Mouse (Mus musculus) large intestine, adult 2 months (tissue): ENCODE data around the gene Akap8. TPM values are rescaled to one million over a fixed set of nuclear protein-coding genes. Genes with fewer than 3 reads are reported as not detected.

Source experiments
- DNase-seq: peaks from one replicate; pipeline ENCODE4 v3.0.0-alpha.2; 2012; ENCODE audit warnings: low read depth, low spot score
- WGBS: fragments of 180-500 bp; shearing (Covaris S2); methylation state at CpG from one replicate; pipeline ENCODE4 v1.1.7; 2018; 5-methylcytosine and 5-hydroxymethylcytosine counted together
- polyA plus RNA-seq: library from polyadenylated mRNA; depleted of rRNA; stranded (reverse); fragments of >200 nt; gene quantifications from 2 replicates; pipeline ENCODE4 v1.2.3, GENCODE M21; 2012; rRNA removed

Gene Akap8
- polyA plus RNA-seq: 22.7 and 41.3 TPM in 2 replicates

DNA sequence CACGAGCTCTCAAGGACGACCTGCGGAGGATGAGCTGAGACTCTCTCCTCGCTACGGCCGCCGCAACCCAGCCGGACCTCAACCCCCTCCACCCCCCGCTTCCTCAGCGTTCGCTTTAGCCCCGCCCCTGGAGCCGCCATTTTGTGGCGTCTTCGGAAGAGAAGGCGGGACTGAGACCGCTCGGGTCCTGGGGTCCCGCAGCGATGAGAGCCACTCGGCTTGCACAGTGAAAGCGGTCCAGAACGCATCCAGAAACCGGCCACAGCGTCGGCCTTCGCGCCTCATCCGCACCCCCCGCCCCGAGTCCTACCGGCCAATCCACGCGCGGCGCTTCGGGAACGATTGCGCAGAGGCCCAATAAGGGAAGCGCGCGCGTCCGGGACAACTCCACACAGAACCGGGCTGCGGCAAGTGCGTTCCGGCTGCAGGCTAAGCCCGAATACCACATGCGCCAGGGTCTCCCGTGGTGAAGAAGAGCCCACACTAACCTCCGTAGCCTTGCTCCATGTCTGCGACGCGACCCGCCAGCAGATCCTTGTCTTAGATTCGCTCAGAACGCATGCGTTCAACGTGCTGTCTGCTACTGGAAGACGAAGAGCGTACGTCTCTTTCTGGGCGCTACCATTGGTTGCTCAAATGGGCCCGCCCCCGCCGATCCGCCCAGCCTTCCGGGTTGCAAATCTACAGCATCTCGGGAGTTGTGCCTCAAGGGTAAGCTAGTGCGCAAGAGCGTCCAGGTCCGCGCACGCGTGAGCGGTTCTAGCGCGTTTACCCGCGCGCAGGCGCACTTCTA, at the start of gene Akap8:
Akap8 (minus strand) TSS at position 642 of the 793 bp plus-strand sequence.
- peak; percentile 93 for DNase-seq
- WGBS: under 1% methylated on average over 83 of the region's 83 CpGs

DNA sequence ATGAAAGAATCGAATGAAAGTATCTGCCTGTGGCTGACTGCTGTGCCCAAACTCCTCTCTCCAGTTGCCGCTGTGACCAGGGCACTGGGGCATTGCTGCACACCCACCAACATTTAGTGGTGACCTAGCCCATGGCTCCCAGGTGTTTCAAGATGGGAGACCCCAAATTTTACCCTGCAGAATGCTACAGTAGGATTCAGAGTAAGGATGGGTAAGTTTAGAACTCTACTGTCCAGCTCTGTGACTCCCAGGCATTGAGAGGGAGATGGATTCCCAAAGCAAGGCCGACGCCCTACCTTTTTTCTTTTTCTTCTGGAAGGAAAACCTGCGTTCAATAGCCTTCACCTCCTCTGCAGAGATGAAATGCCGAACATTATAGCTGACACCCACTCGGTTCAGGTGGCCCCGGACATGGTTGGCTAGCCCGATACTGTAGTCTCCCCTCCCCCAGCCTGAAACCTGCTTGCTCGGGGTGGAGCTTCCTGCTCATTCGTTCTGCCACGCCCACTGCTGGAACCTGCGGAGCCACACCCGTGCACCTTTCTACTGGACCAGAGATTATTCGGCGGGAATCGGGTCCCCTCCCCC, 48.0 kb upstream of the Akap8 start:
- no peak for DNase-seq
- 17% methylated on average over 14 of the region's 17 CpGs for WGBS

DNA sequence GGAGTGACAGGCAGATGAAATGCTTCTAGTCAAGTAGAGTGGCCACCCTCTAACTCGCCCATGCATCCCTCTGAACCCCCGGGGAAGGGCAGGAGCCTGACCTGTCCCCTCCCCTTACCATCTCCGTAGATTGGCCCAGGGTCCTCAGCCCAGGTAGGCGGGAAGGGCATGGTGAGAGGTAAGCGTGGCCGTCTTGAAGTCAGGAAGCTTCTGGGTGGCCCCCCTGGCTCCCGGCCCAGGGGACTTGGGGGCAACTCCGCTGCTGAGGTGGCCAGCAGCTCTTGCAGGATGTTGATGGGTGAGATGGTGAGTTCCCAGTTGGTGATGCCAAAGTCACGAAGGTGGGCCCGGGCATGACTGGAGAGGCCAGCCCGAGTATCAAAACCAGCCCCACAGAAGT, 46.7 kb upstream of the Akap8 start:
- no peak for DNase-seq
- WGBS: 93% methylated on average over 11 of the region's 11 CpGs

DNA sequence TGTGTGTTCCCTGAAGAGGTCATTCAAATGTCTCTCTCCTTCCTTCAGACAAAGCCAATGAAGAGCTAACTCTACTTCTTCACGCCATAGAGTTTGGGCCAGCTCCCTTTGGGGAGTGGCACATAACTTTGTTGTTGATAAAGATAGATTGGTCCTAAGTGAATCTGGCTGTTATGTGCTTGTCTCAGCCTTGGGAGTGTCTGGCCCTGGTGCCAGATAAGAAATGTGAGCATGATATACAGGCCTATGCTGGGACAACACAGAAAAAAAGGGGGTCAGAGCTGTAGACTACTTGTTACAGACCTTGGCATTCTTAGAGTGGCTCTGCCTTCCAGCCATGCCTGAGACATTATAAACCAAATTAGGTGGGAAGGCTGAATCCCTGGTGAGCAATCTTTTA, 44.3 kb upstream of the Akap8 start:
- DNase-seq: no peak
- WGBS: 18% methylated on average over 1 of the region's 1 CpGs

DNA sequence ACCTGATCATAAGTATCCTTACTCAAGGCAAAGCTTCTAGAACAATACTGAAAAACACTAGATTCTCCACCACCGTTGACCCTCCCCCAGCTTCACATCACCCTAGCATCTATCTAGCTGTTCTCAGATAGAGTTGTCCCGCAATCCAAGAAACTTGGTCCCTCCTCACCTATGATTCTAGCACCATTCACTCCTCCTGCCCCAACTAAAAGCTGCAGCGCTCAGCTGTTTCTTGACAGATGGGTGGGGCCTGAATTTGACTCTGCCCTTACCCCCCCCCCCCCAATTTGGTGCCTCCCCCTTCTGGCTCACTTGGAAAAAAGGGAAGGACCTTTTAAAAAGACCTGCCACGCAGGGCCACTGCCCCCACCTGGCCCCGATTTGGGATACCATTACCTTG, 43.8 kb upstream of the Akap8 start:
- no peak for DNase-seq
- WGBS: 37% methylated on average over 5 of the region's 5 CpGs

DNA sequence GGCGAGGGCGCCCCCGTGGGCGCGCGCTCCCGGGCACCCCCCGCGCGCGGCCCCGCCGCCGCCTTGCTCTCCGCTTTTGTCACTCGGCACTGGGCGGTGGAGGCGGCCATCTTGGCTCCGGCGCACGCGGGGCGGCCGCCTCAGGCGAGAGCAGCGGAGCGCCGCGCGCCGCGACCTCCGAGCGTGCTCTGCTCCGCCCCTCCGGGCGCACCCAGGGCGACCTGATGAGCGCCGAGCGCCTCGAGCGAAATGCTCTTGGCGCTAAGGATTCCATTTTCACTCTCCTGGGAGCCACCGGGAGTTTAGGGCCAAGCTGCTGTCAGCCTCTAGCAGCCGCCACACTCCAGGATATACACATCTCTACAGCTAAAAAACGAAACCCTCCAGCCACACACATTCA, 43.3 kb upstream of the Akap8 start:
- under 1% methylated on average over 46 of the region's 47 CpGs for WGBS
- DNase-seq: peak; percentile 60

DNA sequence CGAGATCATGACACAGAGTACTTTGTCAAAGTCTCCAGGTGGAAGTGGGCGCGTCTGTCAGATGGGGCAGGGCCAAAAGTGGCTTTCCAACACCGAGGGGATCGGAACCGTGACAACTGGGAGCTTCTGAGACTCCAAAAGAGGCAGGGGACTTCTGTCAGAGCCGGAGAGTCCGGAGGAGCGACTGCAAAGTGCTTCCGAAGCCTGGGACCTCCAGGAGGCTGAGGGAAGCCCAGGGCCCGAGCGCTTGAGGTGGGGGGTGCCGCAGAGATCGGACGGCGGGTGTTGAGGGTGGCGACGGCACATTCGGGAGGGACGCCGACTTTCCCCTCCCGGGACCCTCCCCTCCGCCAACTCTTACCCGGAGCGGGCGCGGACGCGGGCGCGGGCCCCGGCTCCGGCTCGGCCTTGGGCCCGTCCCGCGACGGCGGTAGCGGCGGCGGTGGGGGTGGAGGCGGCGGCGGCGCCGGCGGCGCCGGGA, 42.8 kb upstream of the Akap8 start:
- WGBS: 0% methylated on average over 26 of the region's 50 CpGs
- no peak for DNase-seq

DNA sequence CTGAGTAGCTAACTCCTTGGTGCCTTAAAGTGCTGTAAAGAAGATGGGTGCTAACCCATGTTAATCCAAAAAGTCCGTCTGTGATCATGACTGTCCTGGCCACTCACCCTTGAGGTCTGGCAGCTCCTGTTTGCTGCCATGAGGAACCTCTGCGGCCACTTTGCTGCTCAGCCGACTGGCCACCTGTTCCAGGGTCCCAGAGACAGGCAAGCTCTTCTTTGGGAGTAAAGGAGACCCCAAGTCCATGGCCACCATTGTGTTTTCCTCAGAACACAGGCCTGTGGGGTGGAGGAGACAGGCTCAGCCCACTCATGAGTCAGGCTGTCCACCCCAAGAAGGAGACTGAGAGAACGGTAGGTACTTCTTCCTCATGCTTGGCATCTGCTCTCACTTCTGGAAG, 41.6 kb upstream of the Akap8 start:
- no peak for DNase-seq
- 58% methylated on average over 4 of the region's 4 CpGs for WGBS

DNA sequence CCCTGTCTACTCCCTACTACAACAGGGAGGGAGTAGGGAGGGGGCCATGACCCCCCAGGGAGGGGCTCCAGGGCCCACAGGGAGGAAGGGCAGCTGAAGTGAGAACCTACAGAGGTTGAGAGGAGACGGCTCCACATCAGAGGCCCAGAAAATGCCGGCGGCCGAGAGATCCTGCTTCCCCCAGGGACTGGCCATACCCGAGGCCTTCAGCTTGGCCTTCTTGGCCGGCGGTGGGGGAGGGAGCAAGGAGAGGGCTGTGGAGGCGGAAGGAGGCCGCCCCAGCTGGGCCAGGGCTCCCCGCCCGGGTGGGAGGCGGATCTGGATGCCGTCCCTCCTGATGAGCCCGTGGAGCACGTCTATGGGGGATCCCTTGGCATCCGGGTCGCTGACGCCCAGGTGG, 38.9 kb upstream of the Akap8 start:
- no peak for DNase-seq
- WGBS: 83% methylated on average over 18 of the region's 18 CpGs

DNA sequence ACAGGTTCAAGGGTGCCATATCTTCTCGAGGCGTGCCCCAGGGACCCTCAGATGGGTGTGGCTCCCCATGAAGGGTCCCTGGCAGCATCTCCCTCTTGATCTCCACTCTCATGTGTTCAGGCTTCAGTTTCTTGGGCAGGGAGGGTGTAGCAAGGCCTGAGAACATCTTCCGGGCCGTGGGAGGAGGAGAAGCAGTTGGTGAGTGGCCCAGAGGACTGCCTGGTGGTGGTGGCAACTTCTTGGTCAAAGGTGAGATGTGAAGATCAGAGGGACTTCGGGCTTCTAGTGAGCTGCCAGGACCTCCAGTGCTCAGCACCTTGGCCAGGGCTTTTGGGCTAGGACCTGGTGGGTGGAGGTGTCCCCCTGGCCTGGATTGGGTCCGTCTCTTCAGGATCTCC, 37.9 kb upstream of the Akap8 start:
- 88% methylated on average over 6 of the region's 6 CpGs for WGBS
- DNase-seq: no peak

DNA sequence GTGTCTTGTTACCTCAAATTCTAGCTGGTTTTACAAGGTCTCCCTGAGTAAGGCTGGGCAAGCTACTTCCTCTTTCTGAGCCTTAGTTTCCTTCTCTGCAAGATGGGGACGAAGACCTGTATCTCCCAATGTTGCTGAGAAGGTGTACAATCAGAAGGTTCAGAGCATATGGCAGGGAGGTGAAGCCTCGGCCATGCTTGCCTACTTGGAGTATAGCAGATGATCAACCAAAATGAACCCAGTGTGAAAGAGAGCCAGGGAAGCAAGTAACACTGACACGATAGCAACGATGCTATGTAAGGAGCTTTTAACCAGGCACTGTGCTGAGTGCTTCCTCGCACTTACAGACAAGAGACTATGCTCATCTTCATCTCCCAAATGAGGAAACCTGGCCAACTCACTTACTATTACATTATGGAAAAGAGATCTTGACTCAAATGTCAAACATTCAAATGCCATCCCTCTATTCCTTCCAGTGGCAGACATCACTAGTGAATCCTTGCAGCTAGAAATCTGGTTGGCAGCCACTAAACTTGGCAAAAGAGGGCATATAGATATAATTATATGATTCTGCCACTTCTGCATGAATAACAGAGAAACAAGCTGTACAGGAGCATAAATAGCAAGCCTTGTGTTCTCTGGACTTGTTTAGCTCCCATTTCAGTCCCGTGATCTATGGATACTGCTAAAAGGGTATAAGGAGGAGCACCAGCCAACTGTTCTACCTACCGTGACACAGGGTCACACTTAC, 37.3 kb upstream of the Akap8 start:
- WGBS: 91% methylated on average over 7 of the region's 7 CpGs

DNA sequence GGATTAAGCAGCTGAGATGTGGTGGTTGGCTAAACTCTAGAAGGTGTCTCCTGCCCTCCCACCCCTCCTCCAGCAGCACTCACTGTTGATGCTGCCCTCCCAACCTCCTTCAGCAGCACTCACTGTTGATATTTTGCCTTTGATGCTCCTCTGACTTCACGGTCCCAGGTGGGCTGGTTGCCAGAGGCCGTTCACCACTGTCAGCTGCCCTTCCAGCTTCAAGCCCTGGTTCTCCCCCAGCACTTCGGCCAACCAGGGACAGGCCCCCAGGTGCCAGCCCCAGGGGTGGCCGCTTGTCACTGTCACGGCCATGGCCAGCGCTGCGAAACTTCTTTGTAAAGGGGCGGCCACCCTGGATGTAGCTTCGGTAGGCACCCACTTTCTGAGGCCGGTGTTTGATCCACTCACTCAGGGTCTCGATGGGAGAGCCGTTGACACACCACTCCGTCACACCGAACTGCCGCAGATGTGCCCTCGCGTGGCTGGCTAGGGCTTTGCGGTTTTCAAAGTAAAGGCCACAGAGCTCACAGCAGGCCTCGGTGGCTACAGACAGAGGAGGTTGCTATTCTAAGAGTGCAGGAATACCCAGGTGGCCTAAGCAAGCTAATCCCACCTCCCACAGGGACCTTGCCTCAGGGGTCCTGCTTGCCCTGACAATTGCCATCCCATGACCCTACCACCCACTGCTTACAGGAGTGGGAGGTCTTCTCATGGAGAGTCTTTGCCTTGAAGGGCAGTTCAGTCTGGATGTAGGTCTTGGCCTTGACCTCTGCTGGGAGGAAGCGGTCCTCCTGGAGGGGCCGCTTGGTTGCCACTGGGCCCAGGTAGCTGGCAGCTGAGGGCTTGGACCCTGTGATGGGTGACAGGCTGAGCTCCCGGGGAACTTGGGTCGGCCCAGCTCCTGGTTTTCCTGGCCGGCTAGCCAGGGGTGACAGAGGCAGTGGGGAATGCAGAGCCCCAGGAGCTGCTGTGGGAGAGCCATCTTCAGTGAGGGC, 36.0 kb upstream of the Akap8 start:
- 89% methylated on average over 24 of the region's 24 CpGs for WGBS
- no peak for DNase-seq

More for the DNA sequence above, 37.3 kb upstream of the Akap8 start:
- no peak for DNase-seq

DNA sequence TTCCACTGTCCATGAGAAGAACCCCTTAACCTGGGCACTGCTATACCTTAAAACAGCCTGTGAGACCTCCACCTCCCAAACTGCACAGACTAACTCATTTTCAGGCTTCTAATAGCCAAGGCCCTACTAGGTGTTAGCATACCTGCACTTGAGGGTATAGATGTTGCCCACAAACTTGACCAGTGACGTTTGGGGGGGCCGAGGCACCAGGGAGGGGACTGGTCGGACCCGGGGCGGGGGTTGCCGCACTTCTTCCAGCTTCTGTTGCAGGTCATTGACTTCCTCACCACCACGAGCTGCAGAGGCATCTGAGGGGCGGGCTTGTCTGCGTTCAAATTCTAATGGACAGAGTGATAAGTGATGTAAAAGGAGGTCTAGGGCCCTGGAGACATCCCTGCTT, 35.2 kb upstream of the Akap8 start:
- WGBS: 88% methylated on average over 9 of the region's 9 CpGs
- no peak for DNase-seq

DNA sequence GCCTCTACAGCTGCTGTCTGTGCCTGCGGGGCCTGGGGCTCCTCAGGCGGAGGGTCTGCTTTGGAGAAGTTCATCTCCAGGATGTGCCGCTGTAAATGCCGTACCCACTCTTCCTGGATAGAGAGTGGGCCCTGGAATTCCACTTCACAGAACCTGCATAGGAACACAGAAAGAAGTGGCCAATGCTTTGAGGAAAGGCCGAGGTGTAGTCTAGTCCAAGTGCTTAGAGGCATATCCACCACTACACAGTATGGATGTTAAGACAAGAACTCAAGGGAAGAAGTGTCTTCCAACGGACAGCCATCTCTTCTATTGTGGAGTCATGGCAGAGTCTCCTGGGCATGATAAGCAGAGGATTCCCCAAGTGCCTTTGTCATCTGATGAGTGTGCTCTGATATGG, 34.0 kb upstream of the Akap8 start:
- DNase-seq: no peak
- WGBS: 86% methylated on average over 6 of the region's 6 CpGs

DNA sequence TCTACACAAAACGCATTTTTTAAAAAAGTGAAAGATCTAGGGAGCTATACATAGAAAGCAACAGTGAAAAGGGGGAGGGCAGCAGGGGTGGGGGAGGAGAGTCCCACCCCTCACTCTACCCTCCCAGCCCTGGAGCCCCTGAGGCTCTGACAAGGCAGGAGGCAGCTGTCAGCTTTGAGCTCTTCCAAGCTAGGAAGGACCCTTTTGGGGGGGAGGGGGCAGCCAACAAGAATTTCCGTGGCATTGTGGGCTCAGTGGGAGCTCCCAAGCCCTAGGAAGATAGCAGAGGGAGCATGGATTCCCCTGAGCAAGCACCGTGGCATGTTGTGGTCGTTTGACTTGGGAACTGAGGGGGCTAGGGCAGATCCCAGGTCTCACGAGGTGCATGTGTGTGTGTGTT, 33.2 kb upstream of the Akap8 start:
- no peak for DNase-seq
- WGBS: 80% methylated on average over 5 of the region's 5 CpGs

DNA sequence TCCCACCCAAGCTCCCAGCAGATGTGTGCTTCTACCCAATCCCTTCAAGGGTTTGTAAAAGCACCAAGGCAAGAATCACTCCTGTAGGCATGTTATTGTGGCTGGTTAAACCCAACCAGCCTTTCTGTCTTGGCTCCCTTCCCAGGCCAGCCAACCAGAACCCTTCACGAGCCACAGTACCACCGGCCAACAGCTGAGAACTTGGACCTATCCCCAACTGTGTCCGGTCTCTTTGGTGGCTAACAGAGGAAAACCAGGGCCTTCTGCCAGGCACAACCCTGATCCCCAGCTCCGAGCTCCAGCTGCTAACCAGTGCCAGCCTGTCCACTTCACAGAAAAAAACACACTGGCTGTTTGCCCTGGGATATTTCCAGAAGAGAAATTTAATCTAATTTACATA, 32.7 kb upstream of the Akap8 start:
- DNase-seq: no peak
- 61% methylated on average over 4 of the region's 4 CpGs for WGBS

DNA sequence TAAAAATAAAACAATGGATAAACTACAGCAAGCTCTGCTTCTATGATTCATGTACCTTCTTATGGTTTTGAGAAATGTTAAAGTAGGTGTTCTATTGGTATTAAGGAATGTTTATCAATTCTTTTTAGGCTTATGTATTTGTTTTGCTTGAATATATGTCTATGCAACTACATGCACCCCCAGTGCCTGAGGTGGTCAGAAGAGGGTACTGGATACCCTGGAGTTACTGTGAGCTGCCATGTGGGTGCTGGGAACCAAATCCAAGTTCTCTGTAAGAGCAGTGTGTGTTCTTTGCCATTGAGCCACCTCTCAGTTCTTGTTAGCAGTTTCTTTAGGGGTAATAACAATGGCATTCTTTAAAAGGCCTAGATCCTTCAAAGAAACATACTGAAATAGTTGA, 30.7 kb upstream of the Akap8 start:
- DNase-seq: no peak

DNA sequence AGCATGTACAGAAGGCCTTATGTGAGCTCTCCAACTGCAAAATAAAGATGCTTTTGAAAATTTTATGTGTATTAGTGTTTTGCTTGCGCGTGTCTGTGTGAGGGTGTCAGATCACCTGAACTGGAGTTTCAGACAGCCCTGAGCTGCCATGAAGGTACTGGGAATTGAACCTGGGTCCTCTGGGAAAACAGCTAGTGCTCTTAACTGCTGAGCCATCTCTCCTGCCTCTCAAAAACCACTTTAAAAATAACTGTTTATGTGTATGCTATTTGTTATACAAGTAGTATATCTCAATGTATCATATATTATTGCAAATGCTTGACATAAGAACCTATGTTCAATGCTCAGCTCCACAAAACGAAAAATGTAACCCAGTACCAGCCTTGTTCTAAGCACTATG, 30.2 kb upstream of the Akap8 start:
- WGBS: 72% methylated on average over 3 of the region's 3 CpGs
- no peak for DNase-seq

DNA sequence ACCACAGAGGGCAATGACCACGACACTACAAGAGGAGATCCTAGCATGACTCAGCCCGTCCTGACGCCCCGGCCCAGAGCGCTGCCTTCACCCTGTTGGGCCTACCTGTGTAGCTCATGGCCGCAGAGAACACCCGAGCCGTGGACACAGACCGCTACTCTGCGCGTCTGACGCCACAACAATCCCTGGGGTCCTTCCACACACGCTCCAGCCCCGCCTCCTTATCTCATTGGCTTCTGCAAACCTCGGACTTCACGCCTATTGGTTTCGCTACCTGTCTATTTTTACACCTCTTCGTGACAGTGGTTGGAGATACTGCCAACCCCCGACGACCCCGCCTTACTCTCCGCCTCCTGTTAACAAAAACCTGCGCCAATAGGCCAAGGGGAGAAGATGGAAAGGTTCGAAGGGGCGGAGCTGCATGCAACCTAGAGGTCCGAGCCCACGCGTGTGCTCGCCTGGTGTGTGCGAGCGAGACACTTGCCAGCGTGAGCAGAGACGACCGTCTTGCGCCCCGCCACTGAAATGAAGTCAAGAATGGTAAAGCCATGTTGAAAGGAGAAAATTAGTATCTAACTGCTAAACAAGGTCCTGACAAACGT, 29.4 kb upstream of the Akap8 start, which contains the start of gene Akap8l:
Akap8l (minus strand) TSS at position 226 of the 602 bp plus-strand sequence.
- under 1% methylated on average over 37 of the region's 37 CpGs for WGBS
- peak; percentile 96 for DNase-seq
